Mouse (Mus musculus) liver, postnatal 0 days (tissue): ENCODE measurements around the gene Spred2.

ENCODE experiments used
- CTCF ChIP-seq: sonication (generic); IDR thresholded peaks from 2 replicates; pipeline ENCODE4 v1.5.1; 2016; ENCODE audit warnings: antibody characterized with exemption, low read depth
- EP300 ChIP-seq: IDR thresholded peaks from 2 replicates; pipeline ENCODE4 v1.6.1; 2016; ENCODE audit warnings: antibody characterized with exemption, low read depth, mild to moderate bottlenecking

GRCm38 (mm10) chr11:20041164-20041920, 117.2 kb downstream of the Spred2 start:
- TF ChIP-seq CTCF = no peak
- no peak for TF ChIP-seq EP300
